Mouse (Mus musculus) left cerebral cortex, postnatal 10 days (tissue): ENCODE data around the gene Unc119. TPM values are rescaled to one million over a fixed set of nuclear protein-coding genes. Genes with fewer than 3 reads are reported as not detected.
A peak's percentile ranks its signal among the peaks of the same experiment; 100 is the strongest.

Source experiments
- DNase-seq, 2 experiments: peaks; one replicate each; pipeline ENCODE4 v3.0.0; 2021 to 2022; ENCODE audit warnings: low spot score in 2 of 2, mixed read lengths in 1 of 2; ENCODE audit errors: extremely low spot score in 1 of 2
- intact Hi-C: fragments of 180-260 bp; cut with DNase I; formaldehyde crosslinking; loops from one replicate; pipeline ENCODE4 v1.15.1; 2025
- total RNA-seq, 2 experiments: library from RNA; stranded (reverse); gene quantifications; 2 replicates each; pipeline ENCODE4 v1.2.3; 2021

Gene Unc119
- total RNA-seq = 10 to 100 TPM; 34.6 to 35.8 TPM

- intact Hi-C loops = no loop called here
- peak in 1 of 2 experiments; percentile 86 for DNase-seq
Observed at GRCm38 (mm10) chr11:78343381-78344327, at the start of gene Unc119. Gene Unc119 (plus strand): TSS chr11:78343482.

GRCm38 (mm10) chr11:78294585-78294984 lies 48.7 kb upstream of the Unc119 start:
- DNase-seq = no peak
- intact Hi-C loops = no loop called here

- intact Hi-C loops = no loop called here
- no peak for DNase-seq
Observed at GRCm38 (mm10) chr11:78300917-78301316, 42.4 kb upstream of the Unc119 start.

- intact Hi-C loops = no loop called here
- peak; percentile 87 to 91 for DNase-seq
Observed at GRCm38 (mm10) chr11:78301357-78302084, 41.8 kb upstream of the Unc119 start, which contains the start of gene Spag5. Gene Spag5 (plus strand): TSS chr11:78301529.

- intact Hi-C loops = no loop called here
Observed at GRCm38 (mm10) chr11:78305272-78305671, 38.0 kb upstream of the Unc119 start.

GRCm38 (mm10) chr11:78310861-78311511 lies 32.3 kb upstream of the Unc119 start:
- intact Hi-C loops = no loop called here
- no peak for DNase-seq

More at GRCm38 (mm10) chr11:78305272-78305671, 38.0 kb upstream of the Unc119 start:
- no peak for DNase-seq

GRCm38 (mm10) chr11:78313662-78314061 lies 29.6 kb upstream of the Unc119 start:
- intact Hi-C loops = no loop called here
- no peak for DNase-seq

GRCm38 (mm10) chr11:78318411-78318810 lies 24.9 kb upstream of the Unc119 start:
- no peak for DNase-seq
- intact Hi-C loops = no loop called here

- DNase-seq = peak; percentile 41 to 49
- intact Hi-C loops = no loop called here
Observed at GRCm38 (mm10) chr11:78322076-78322831, 21.0 kb upstream of the Unc119 start.

GRCm38 (mm10) chr11:78322860-78323259 lies 20.4 kb upstream of the Unc119 start, which contains the start of gene Aldoc:
Gene Aldoc (plus strand): TSS chr11:78322968.
- intact Hi-C loops = no loop called here
- DNase-seq = peak; percentile 74 to 88

- intact Hi-C loops = no loop called here
- DNase-seq = peak; percentile 56 to 67
Observed at GRCm38 (mm10) chr11:78324000-78324785, 19.1 kb upstream of the Unc119 start.

GRCm38 (mm10) chr11:78324965-78325364 lies 18.3 kb upstream of the Unc119 start:
- no peak for DNase-seq
- intact Hi-C loops = no loop called here

GRCm38 (mm10) chr11:78327215-78327614 lies 16.1 kb upstream of the Unc119 start:
- DNase-seq = no peak

GRCm38 (mm10) chr11:78327634-78328511 lies 15.4 kb upstream of the Unc119 start, which contains the start of gene Pigs:
Gene Pigs (plus strand): TSS chr11:78328415.
- DNase-seq = peak; percentile 94 to 98
- intact Hi-C loops = no loop called here

More at GRCm38 (mm10) chr11:78327215-78327614, 16.1 kb upstream of the Unc119 start:
- intact Hi-C loops = no loop called here

- DNase-seq = no peak
- intact Hi-C loops = no loop called here
Observed at GRCm38 (mm10) chr11:78328512-78329056, 14.7 kb upstream of the Unc119 start.

GRCm38 (mm10) chr11:78332676-78333075 lies 10.6 kb upstream of the Unc119 start:
- intact Hi-C loops = no loop called here
- no peak for DNase-seq
